In the genomic region with DNA sequence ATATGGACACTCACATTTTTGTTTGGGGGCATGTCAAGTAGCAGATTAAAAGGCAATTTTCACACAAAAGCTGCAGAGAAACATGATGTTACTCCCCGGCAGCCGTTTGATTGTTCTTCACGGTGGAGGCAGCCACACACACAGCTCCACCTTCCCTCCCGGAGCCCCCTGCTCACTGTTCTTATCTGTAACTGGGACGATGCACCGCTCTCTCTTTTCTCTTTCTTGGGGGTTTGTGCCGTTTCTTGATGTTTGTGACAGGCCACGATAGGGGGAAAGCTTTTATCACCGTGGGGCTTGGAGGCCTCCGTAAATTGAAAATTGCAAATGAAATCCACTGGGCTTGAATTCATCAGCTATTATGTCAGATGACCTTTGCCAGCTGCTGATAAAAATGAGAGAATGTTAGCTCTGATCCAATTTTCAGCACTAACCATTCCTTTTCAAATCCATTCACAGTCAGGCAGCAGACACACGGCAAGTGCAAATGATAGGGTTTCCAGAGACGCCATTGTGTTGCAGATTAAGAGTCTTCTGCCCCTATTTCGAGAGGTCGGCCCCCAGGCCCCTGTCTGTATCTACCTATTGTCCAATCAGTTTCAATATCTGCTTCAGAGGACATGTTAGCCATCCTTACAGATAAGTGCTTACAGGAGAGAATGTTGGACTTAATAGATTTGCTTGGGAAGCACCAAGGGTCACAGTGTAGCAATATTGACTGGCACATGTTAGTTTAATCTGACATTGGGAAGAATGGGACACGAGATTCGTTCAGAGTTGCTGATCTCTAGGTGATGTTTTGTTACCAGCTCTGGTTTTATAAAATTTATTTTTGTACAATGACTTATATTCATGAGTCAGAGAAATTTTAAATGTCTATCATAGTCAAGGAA, we compare ENCODE assay signal across 18 mouse cellular contexts.
DNase-seq lines count a peak whose midpoint lies in the region; ATAC-seq and TF ChIP-seq lines count a peak whose summit lies in the region.
"Had no signal": no experiment of that assay in that cellular context is flagged by ENCODE, and none has a peak within 500 bp of the region (broad histone marks: within the 10 kb centered on the region; RNA-seq: fewer than 3 reads in every experiment).

No protein-coding gene starts in this region.

- WGBS in forebrain, embryonic 13.5 days: 24% methylated on average over 16 of the region's 16 CpGs
- 33% methylated on average over 16 of the region's 16 CpGs for WGBS in forebrain, embryonic 10.5 days
- 41% methylated on average over 16 of the region's 16 CpGs for WGBS in liver, adult 2 months
- 43% methylated on average over 16 of the region's 16 CpGs for WGBS in liver, embryonic 12.5 days (ENCODE audit: insufficient replicate concordance)
- 25% methylated on average over 16 of the region's 16 CpGs for WGBS in hindbrain, embryonic 12.5 days
- 9% methylated on average over 16 of the region's 16 CpGs for WGBS in midbrain, embryonic 16.5 days

- no peak for TF ChIP-seq CTCF in liver, adult 2 months (IDR thresholded peaks at IDR 0.05; ENCODE audit: low read depth, low read length)

- ATAC-seq in forebrain, embryonic 13.5 days: peak; percentile 28; the same call in 1 of the 2 replicates
- no peak for ATAC-seq in liver, embryonic 12.5 days
- ATAC-seq in hindbrain, embryonic 12.5 days (ENCODE audit: low FRiP score): peak; percentile 42
- peak; percentile 49; the same call in 1 of the 2 replicates for ATAC-seq in midbrain, embryonic 16.5 days
- ATAC-seq: intestine, embryonic 15.5 days; Patski had no signal

- H3K27ac ChIP-seq in forebrain, embryonic 13.5 days: peak overlapping the region; percentile 69
- H3K27ac ChIP-seq in forebrain, embryonic 10.5 days: no peak overlapping the region
- peak overlapping the region; percentile 70 for H3K27ac ChIP-seq in liver, adult 2 months (replicated peaks; ENCODE audit: insufficient read depth, low read depth, low read length)
- H3K27ac ChIP-seq in liver, embryonic 12.5 days: no peak overlapping the region
- peak overlapping the region; percentile 57; the same call in 1 of the 2 replicates for H3K27ac ChIP-seq in hindbrain, embryonic 12.5 days
- peak overlapping the region; percentile 46; the same call in 1 of the 2 replicates for H3K27ac ChIP-seq in midbrain, embryonic 16.5 days (ENCODE audit: low read length)
- H3K27ac ChIP-seq: embryonic facial prominence, embryonic 13.5 days; gastrocnemius, adult 2 months; intestine, embryonic 15.5 days; neural tube, embryonic 12.5 days had no signal

- H3K4me3 ChIP-seq in forebrain, embryonic 13.5 days: no peak overlapping the region
- no peak overlapping the region for H3K4me3 ChIP-seq in forebrain, embryonic 10.5 days
- H3K4me3 ChIP-seq in liver, adult 2 months (ENCODE audit: insufficient read depth, low read depth, low read length): no peak overlapping the region
- H3K4me3 ChIP-seq in liver, embryonic 12.5 days: no peak overlapping the region
- no peak overlapping the region for H3K4me3 ChIP-seq in hindbrain, embryonic 12.5 days
- H3K4me3 ChIP-seq in midbrain, embryonic 16.5 days (ENCODE audit: low read depth, low read length): no peak overlapping the region
- H3K4me3 ChIP-seq: embryonic facial prominence, embryonic 13.5 days; gastrocnemius, adult 2 months; intestine, embryonic 15.5 days; neural tube, embryonic 12.5 days had no signal

- 0 out of 2 replicates have a peak, but pooled peaks cover 5% of the 10 kb centered on the region for H3K27me3 ChIP-seq in forebrain, embryonic 13.5 days
- peaks cover 62% of the 10 kb centered on the region for H3K27me3 ChIP-seq in forebrain, embryonic 10.5 days (ENCODE audit: poor library complexity, severe bottlenecking)
- no peaks in the 10 kb centered on the region for H3K27me3 ChIP-seq in liver, adult 2 months (ENCODE audit: control insufficient read depth, insufficient read depth, low read length)
- no peaks in the 10 kb centered on the region for H3K27me3 ChIP-seq in liver, embryonic 12.5 days (replicated peaks)
- peaks cover 4% of the 10 kb centered on the region for H3K27me3 ChIP-seq in hindbrain, embryonic 12.5 days
- H3K27me3 ChIP-seq in midbrain, embryonic 16.5 days (ENCODE audit: control insufficient read depth, insufficient read depth, low read depth, low read length): no peaks in the 10 kb centered on the region; the same call in 1 of the 2 replicates
- H3K27me3 ChIP-seq: intestine, embryonic 15.5 days; neural tube, embryonic 12.5 days had no signal

- no peaks in the 10 kb centered on the region for H3K36me3 ChIP-seq in forebrain, embryonic 13.5 days (ENCODE audit: poor library complexity, severe bottlenecking)
- no peaks in the 10 kb centered on the region for H3K36me3 ChIP-seq in forebrain, embryonic 10.5 days (replicated peaks)
- H3K36me3 ChIP-seq in liver, adult 2 months (ENCODE audit: control insufficient read depth, insufficient read depth, low read length): no peaks in the 10 kb centered on the region
- no peaks in the 10 kb centered on the region for H3K36me3 ChIP-seq in liver, embryonic 12.5 days
- H3K36me3 ChIP-seq in hindbrain, embryonic 12.5 days: no peaks in the 10 kb centered on the region
- no peaks in the 10 kb centered on the region for H3K36me3 ChIP-seq in midbrain, embryonic 16.5 days (ENCODE audit: control insufficient read depth, insufficient read depth, low read length)
- H3K36me3 ChIP-seq: embryonic facial prominence, embryonic 13.5 days; intestine, embryonic 15.5 days; neural tube, embryonic 12.5 days had no signal

- H3K9ac ChIP-seq in forebrain, embryonic 13.5 days: no peak overlapping the region
- no peak overlapping the region for H3K9ac ChIP-seq in liver, adult 2 months (ENCODE audit: low read depth, low read length)
- no peak overlapping the region for H3K9ac ChIP-seq in liver, embryonic 12.5 days
- no peak overlapping the region for H3K9ac ChIP-seq in hindbrain, embryonic 12.5 days
- no peak overlapping the region for H3K9ac ChIP-seq in midbrain, embryonic 16.5 days (ENCODE audit: low read depth, low read length)
- H3K9ac ChIP-seq: embryonic facial prominence, embryonic 13.5 days; intestine, embryonic 15.5 days; neural tube, embryonic 12.5 days had no signal

- H3K4me1 ChIP-seq in forebrain, embryonic 13.5 days: peaks cover 38% of the 10 kb centered on the region
- peaks cover 30% of the 10 kb centered on the region for H3K4me1 ChIP-seq in forebrain, embryonic 10.5 days
- peaks cover 24% of the 10 kb centered on the region for H3K4me1 ChIP-seq in liver, adult 2 months (ENCODE audit: control insufficient read depth, insufficient read depth, low read length)
- H3K4me1 ChIP-seq in liver, embryonic 12.5 days: no peaks in the 10 kb centered on the region
- H3K4me1 ChIP-seq in hindbrain, embryonic 12.5 days: peaks cover 17% of the 10 kb centered on the region
- peaks cover 21% of the 10 kb centered on the region for H3K4me1 ChIP-seq in midbrain, embryonic 16.5 days (ENCODE audit: control insufficient read depth, insufficient read depth, low read length)
- H3K4me1 ChIP-seq: intestine, embryonic 15.5 days had no signal

- H3K79me2 ChIP-seq in liver, adult 2 months (ENCODE audit: control insufficient read depth, insufficient read depth, low read length): no peaks in the 10 kb centered on the region

- DNase-seq in forebrain, embryonic 10.5 days (ENCODE audit: extremely low spot score, low spot score): no peak
- DNase-seq in liver, adult 2 months (ENCODE audit: extremely low read depth, low read depth, low spot score): peak; percentile 93
- no peak for DNase-seq in layer of hippocampus, postnatal 10 days (ENCODE audit: low spot score in 2 of 2)
- no peak for DNase-seq in lung, postnatal 25 days (ENCODE audit: low spot score)
- DNase-seq: cerebellum, postnatal 14 days; gastrocnemius, adult 2 months; kidney, postnatal 14 days; layer of hippocampus, adult 9-11 months; liver; lung, postnatal 10 days had no signal

- H3K9me3 ChIP-seq in forebrain, embryonic 13.5 days (replicated peaks): no peaks in the 10 kb centered on the region
- H3K9me3 ChIP-seq in forebrain, embryonic 10.5 days: no peaks in the 10 kb centered on the region
- H3K9me3 ChIP-seq in liver, embryonic 12.5 days (replicated peaks): no peaks in the 10 kb centered on the region
- no peaks in the 10 kb centered on the region; the same call in 1 of the 2 replicates for H3K9me3 ChIP-seq in hindbrain, embryonic 12.5 days (replicated peaks)
- H3K9me3 ChIP-seq in midbrain, embryonic 16.5 days (replicated peaks; ENCODE audit: control insufficient read depth, low read length, poor library complexity, severe bottlenecking): no peaks in the 10 kb centered on the region
- H3K9me3 ChIP-seq: embryonic facial prominence, embryonic 13.5 days; intestine, embryonic 15.5 days; neural tube, embryonic 12.5 days had no signal

- 0 out of 2 replicates have a peak overlapping the region, but pooled peaks have one; percentile 4 for H3K4me2 ChIP-seq in forebrain, embryonic 13.5 days
- H3K4me2 ChIP-seq in liver, embryonic 12.5 days: no peak overlapping the region
- H3K4me2 ChIP-seq in hindbrain, embryonic 12.5 days (replicated peaks): peak overlapping the region; percentile 22
- peak overlapping the region; percentile 13 for H3K4me2 ChIP-seq in midbrain, embryonic 16.5 days (ENCODE audit: low read length)
- H3K4me2 ChIP-seq: embryonic facial prominence, embryonic 13.5 days; intestine, embryonic 15.5 days; neural tube, embryonic 12.5 days had no signal

- TF ChIP-seq POLR2A in liver, adult 2 months (IDR thresholded peaks at IDR 0.05; ENCODE audit: extremely low read depth, insufficient read depth, low read length): no peak

Comparison
In these comparisons a context has a peak if more than half of its experiments do, and no peak if none do; other contexts are left out.
1. H3K27ac ChIP-seq: peak in forebrain, embryonic 13.5 days (single experiment), liver, adult 2 months (single experiment), hindbrain, embryonic 12.5 days (single experiment) and midbrain, embryonic 16.5 days (single experiment); none in forebrain, embryonic 10.5 days (single experiment) and liver, embryonic 12.5 days (single experiment).